Mouse (Mus musculus): ENCODE data around the gene Gas2l3. TPM values are rescaled to one million over a fixed set of nuclear protein-coding genes. Genes with fewer than 3 reads are reported as not detected.

Gas2l3 gene
- polyA plus RNA-seq (2014; fragmentation: Nextera tagmentation; extraction: Ambion mirVana): 26.3 and 28.8 TPM in 2 replicates

GRCm38 (mm10) chr10:89443623-89444151, at the start of gene Gas2l3:
Gas2l3 (minus strand) TSS chr10:89443967.
- Histone ChIP-seq H3K27ac (ENCODE audit: low read depth) (peak within 1 kb of the TSS; percentile 83), H3K4me3 (ENCODE audit: low read depth, low read length) (peak within 1 kb of the TSS; percentile 55), H3K9me3 (ENCODE audit: low read depth, low read length) (no peaks in the 10 kb centered on the region), H3K27me3 (ENCODE audit: insufficient read depth, low read length) (no peaks in the 10 kb centered on the region), H3K4me2 (peak within 1 kb of the TSS; percentile 75), H3K9ac (peak within 1 kb of the TSS; percentile 69), H3K36me3 (ENCODE audit: insufficient read depth) (no peaks in the 10 kb centered on the region; the same call in 1 of the 2 replicates), H3K4me1 (ENCODE audit: insufficient read depth) (no peaks in the 10 kb centered on the region)
- ATAC-seq (ENCODE audit: insufficient read depth) (peak; percentile 95), DNase-seq (peak; percentile 96)
- WGBS: under 1% methylated on average over 39 of the region's 39 CpGs
- TF ChIP-seq CTCF (IDR thresholded peaks at IDR 0.05; ENCODE audit: low read depth): no peak

GRCm38 (mm10) chr10:89491321-89491720, 47.6 kb upstream of the Gas2l3 start:
- Histone ChIP-seq H3K27me3 (ENCODE audit: insufficient read depth, low read length) (no peaks in the 10 kb centered on the region), H3K4me1 (ENCODE audit: insufficient read depth) (no peaks in the 10 kb centered on the region), H3K9ac (no peak overlapping the region), H3K4me3 (ENCODE audit: low read depth, low read length) (no peak overlapping the region), H3K4me2 (no peak overlapping the region), H3K9me3 (ENCODE audit: low read depth, low read length) (no peaks in the 10 kb centered on the region), H3K27ac (ENCODE audit: low read depth) (no peak overlapping the region), H3K36me3 (ENCODE audit: insufficient read depth) (no peaks in the 10 kb centered on the region)
- 31% methylated on average over 3 of the region's 3 CpGs for WGBS
- no peak for TF ChIP-seq CTCF (IDR thresholded peaks at IDR 0.05; ENCODE audit: low read depth)
- ATAC-seq (ENCODE audit: insufficient read depth) (no peak), DNase-seq (no peak)

DNA sequence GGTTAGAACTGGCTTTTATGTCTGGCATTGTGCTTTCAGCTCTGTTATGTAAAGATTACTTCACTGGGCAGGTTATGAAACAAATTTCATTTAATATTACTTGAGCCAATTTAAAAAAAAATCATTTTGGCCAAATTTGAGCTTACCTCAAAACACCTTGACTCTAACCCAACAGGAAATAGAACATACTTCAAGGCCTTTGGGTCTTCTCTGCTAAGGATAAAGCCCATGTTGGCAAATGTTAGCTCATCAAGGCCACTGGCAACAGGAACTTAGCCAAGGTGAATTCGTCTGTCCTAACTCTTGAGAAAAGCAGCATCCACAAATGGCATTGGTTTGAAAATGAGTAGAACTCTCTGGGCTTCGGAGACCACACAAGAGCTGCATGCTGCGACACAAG, 46.5 kb upstream of the Gas2l3 start:
- H3K36me3 ChIP-seq (ENCODE audit: insufficient read depth): no peaks in the 10 kb centered on the region
- ATAC-seq (ENCODE audit: insufficient read depth): no peak
- no peak overlapping the region for H3K4me2 ChIP-seq
- H3K4me3 ChIP-seq (ENCODE audit: low read depth, low read length): no peak overlapping the region
- H3K9me3 ChIP-seq (ENCODE audit: low read depth, low read length): no peaks in the 10 kb centered on the region
- no peak overlapping the region for H3K9ac ChIP-seq
- H3K27me3 ChIP-seq (ENCODE audit: insufficient read depth, low read length): no peaks in the 10 kb centered on the region
- WGBS: 83% methylated on average over 3 of the region's 3 CpGs
- no peak for DNase-seq
- no peak for TF ChIP-seq CTCF (IDR thresholded peaks at IDR 0.05; ENCODE audit: low read depth)
- no peaks in the 10 kb centered on the region for H3K4me1 ChIP-seq (ENCODE audit: insufficient read depth)
- H3K27ac ChIP-seq (ENCODE audit: low read depth): no peak overlapping the region

DNA sequence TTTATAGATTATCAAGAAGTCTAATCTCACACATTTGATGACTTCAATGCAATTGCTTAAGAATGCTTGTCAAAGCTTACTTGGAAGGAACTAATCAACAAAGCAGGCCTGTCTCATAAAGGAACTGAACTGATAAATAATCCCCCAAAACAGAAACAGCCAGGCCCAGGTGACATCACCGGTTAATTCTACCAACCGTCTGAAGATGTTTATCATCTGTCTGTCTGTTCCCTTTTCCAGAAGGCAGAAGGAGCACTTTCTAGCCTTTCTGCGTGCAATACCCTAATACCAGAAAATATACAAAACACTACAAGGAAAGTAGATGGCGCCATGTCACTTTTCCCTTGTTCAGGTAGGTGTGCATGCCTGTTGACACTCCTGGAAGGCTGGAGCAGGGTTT, 45.7 kb upstream of the Gas2l3 start:
- Histone ChIP-seq H3K27ac (ENCODE audit: low read depth) (no peak overlapping the region), H3K9me3 (ENCODE audit: low read depth, low read length) (no peaks in the 10 kb centered on the region), H3K36me3 (ENCODE audit: insufficient read depth) (no peaks in the 10 kb centered on the region), H3K4me3 (ENCODE audit: low read depth, low read length) (no peak overlapping the region), H3K4me1 (ENCODE audit: insufficient read depth) (no peaks in the 10 kb centered on the region), H3K9ac (no peak overlapping the region), H3K4me2 (no peak overlapping the region), H3K27me3 (ENCODE audit: insufficient read depth, low read length) (no peaks in the 10 kb centered on the region)
- no peak for TF ChIP-seq CTCF (IDR thresholded peaks at IDR 0.05; ENCODE audit: low read depth)
- WGBS: 58% methylated on average over 4 of the region's 4 CpGs
- ATAC-seq (ENCODE audit: insufficient read depth) (no peak), DNase-seq (no peak)

DNA sequence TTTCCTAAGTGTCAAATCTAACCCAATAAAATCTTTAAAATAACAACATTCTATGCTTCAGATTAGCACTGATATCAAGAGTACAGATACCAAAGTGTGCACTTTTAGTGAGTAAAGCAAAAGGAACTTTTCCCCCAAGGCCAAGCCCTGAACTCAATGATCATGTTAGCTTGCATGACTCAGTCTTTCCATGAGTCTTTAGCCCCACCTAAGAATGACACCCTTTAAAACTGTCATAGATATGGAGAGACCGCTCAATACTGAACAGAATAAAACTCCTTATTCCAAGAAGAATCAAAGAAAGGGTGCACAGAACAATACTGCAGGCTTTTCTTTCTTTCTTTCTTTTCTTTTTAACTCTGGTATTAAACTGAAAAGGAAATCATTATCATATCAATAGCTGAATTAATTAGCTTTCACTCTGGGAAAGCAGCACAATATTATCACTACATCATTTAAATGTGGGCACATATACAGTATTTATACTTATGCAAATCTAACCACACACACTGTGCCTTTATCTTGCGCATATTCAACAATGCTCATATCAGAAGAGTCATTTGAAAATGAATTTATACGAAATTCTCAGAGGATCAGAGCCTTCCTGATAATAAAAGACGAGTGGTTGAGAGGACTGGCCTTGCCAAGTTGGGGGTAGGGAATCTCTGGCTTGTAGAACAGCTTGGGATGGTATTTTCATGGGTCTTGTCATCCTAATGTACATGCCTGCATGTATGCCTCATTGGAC, 43.4 kb upstream of the Gas2l3 start:
- no peak overlapping the region for H3K4me2 ChIP-seq
- H3K27me3 ChIP-seq (ENCODE audit: insufficient read depth, low read length): no peaks in the 10 kb centered on the region
- H3K9ac ChIP-seq: no peak overlapping the region
- no peak overlapping the region for H3K27ac ChIP-seq (ENCODE audit: low read depth)
- ATAC-seq (ENCODE audit: insufficient read depth) (no peak), DNase-seq (no peak)
- no peak overlapping the region for H3K4me3 ChIP-seq (ENCODE audit: low read depth, low read length)
- no peaks in the 10 kb centered on the region for H3K4me1 ChIP-seq (ENCODE audit: insufficient read depth)
- H3K36me3 ChIP-seq (ENCODE audit: insufficient read depth): no peaks in the 10 kb centered on the region
- TF ChIP-seq CTCF (IDR thresholded peaks at IDR 0.05; ENCODE audit: low read depth): no peak
- no peaks in the 10 kb centered on the region for H3K9me3 ChIP-seq (ENCODE audit: low read depth, low read length)
- 65% methylated on average over 4 of the region's 4 CpGs for WGBS

GRCm38 (mm10) chr10:89484907-89485306, 41.1 kb upstream of the Gas2l3 start:
- Histone ChIP-seq H3K27ac (ENCODE audit: low read depth) (no peak overlapping the region), H3K4me1 (ENCODE audit: insufficient read depth) (no peaks in the 10 kb centered on the region), H3K9ac (no peak overlapping the region), H3K9me3 (ENCODE audit: low read depth, low read length) (no peaks in the 10 kb centered on the region), H3K4me2 (no peak overlapping the region), H3K27me3 (ENCODE audit: insufficient read depth, low read length) (no peaks in the 10 kb centered on the region), H3K36me3 (ENCODE audit: insufficient read depth) (no peaks in the 10 kb centered on the region), H3K4me3 (ENCODE audit: low read depth, low read length) (no peak overlapping the region)
- DNase-seq (no peak), ATAC-seq (ENCODE audit: insufficient read depth) (no peak)
- no peak for TF ChIP-seq CTCF (IDR thresholded peaks at IDR 0.05; ENCODE audit: low read depth)

GRCm38 (mm10) chr10:89483812-89484602, 40.2 kb upstream of the Gas2l3 start:
- H3K27me3 ChIP-seq (ENCODE audit: insufficient read depth, low read length): no peaks in the 10 kb centered on the region
- TF ChIP-seq CTCF (IDR thresholded peaks at IDR 0.05; ENCODE audit: low read depth): no peak
- no peaks in the 10 kb centered on the region for H3K4me1 ChIP-seq (ENCODE audit: insufficient read depth)
- H3K4me2 ChIP-seq: no peak overlapping the region
- DNase-seq (no peak), ATAC-seq (ENCODE audit: insufficient read depth) (no peak)
- no peak overlapping the region for H3K4me3 ChIP-seq (ENCODE audit: low read depth, low read length)
- no peak overlapping the region for H3K27ac ChIP-seq (ENCODE audit: low read depth)
- H3K9ac ChIP-seq: no peak overlapping the region
- H3K9me3 ChIP-seq (ENCODE audit: low read depth, low read length): no peaks in the 10 kb centered on the region
- H3K36me3 ChIP-seq (ENCODE audit: insufficient read depth): no peaks in the 10 kb centered on the region
- WGBS: 74% methylated on average over 18 of the region's 18 CpGs
